Comparison of ENCODE assay signal across 8 mouse cellular contexts in the genomic region with DNA sequence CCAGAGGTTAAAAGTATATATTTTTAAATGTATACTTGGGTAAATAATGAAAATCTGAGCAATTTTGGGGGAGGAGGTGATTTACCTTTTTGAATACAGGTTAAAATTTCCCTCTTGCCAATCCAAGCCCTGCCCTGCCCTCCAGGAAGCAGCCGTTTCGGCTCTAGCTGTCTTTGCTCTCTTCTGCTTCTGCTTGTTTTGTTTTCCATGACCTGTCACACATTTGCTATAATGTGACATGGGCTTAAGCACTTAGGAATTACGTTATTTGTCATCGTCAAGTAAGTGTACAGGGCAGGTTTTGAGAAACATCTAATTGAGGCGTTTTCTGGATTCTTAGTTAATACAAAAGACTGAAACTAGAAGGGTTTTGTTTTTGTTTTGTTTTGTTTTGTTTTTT. TPM values are rescaled to one million over a fixed set of nuclear protein-coding genes. Genes with fewer than 3 reads are reported as not detected.
DNase-seq lines count a peak whose midpoint lies in the region; ATAC-seq lines count a peak whose summit lies in the region.

No protein-coding gene starts in this region.

- peak overlapping the region; percentile 88 for H3K4me3 ChIP-seq in forebrain, embryonic 15.5 days
- peak overlapping the region; percentile 40 for H3K4me3 ChIP-seq in liver, embryonic 13.5 days (replicated peaks)

- 5% methylated on average over 5 of the region's 5 CpGs for WGBS in forebrain, embryonic 15.5 days
- WGBS in liver, embryonic 13.5 days (ENCODE audit: insufficient replicate concordance) = 46% methylated on average over 5 of the region's 5 CpGs

- no peaks in the 10 kb centered on the region for H3K9me3 ChIP-seq in forebrain, embryonic 15.5 days
- no peaks in the 10 kb centered on the region for H3K9me3 ChIP-seq in liver, embryonic 13.5 days (replicated peaks)

- peak overlapping the region; percentile 83 for H3K4me2 ChIP-seq in forebrain, embryonic 15.5 days (replicated peaks)
- H3K4me2 ChIP-seq in liver, embryonic 13.5 days = peak overlapping the region; percentile 94

- H3K4me1 ChIP-seq in forebrain, embryonic 15.5 days = peaks cover 40% of the 10 kb centered on the region
- peaks cover 43% of the 10 kb centered on the region for H3K4me1 ChIP-seq in liver, embryonic 13.5 days (replicated peaks)

- H3K36me3 ChIP-seq in forebrain, embryonic 15.5 days = no peaks in the 10 kb centered on the region
- H3K36me3 ChIP-seq in liver, embryonic 13.5 days = 0 out of 2 replicates have a peak, but pooled peaks cover 4% of the 10 kb centered on the region

- no peak for ATAC-seq in forebrain, embryonic 15.5 days (replicated peaks)
- ATAC-seq in liver, embryonic 13.5 days (ENCODE audit: low read depth) = no peak

- intact Hi-C loops in gastrocnemius, postnatal 36 days (cut with DNase I) = no loop called here

- no peaks in the 10 kb centered on the region for H3K27me3 ChIP-seq in forebrain, embryonic 15.5 days
- no peaks in the 10 kb centered on the region for H3K27me3 ChIP-seq in liver, embryonic 13.5 days

- H3K27ac ChIP-seq in forebrain, embryonic 15.5 days (replicated peaks) = no peak overlapping the region
- H3K27ac ChIP-seq in liver, embryonic 13.5 days = peak overlapping the region; percentile 32; the same call in 1 of the 2 replicates

- peak; percentile 29 for DNase-seq in embryo, embryonic 10.5 days (ENCODE audit: low spot score)
- no peak for DNase-seq in embryo, embryonic 9.5 days (ENCODE audit: extremely low spot score)
- DNase-seq in 416B (ENCODE audit: low read depth) = peak; percentile 52
- no peak for DNase-seq in liver, embryonic 13.5 days
- DNase-seq in B cell, adult 2 months = no peak
- no peak for DNase-seq in adrenal gland, adult (ENCODE audit: inconsistent age in 2 of 2, low spot score in 1 of 2)
- DNase-seq in gastrocnemius, postnatal 36 days = no peak

- H3K9ac ChIP-seq in forebrain, embryonic 15.5 days (replicated peaks) = peak overlapping the region; percentile 34
- peak overlapping the region; percentile 46; the same call in 1 of the 2 replicates for H3K9ac ChIP-seq in liver, embryonic 13.5 days

RNA-seq across cellular contexts. Expression of gene Lcor, which starts 1.9 kb away (rescaled TPM):
- 22.9 and 23.1 TPM in 2 replicates for polyA plus RNA-seq in forebrain, embryonic 15.5 days (2015; fragmentation: Nextera tagmentation; extraction: Ambion mirVana)
- polyA plus RNA-seq in liver, embryonic 13.5 days (2015; fragmentation: Nextera tagmentation; extraction: Ambion mirVana) = 5.9 and 7.1 TPM in 2 replicates
- 10 to 100 TPM; 11.2 to 12.6 TPM for total RNA-seq in gastrocnemius, postnatal 36 days (2021)

Comparison
In these comparisons a context has a peak if more than half of its experiments do, and no peak if none do; other contexts are left out.
1. DNase-seq: peak in embryo, embryonic 10.5 days (single experiment) and 416B (single experiment); none in embryo, embryonic 9.5 days (single experiment), liver, embryonic 13.5 days (single experiment), B cell, adult 2 months (0 of 2), adrenal gland, adult (0 of 2) and gastrocnemius, postnatal 36 days (0 of 2).